Mouse (Mus musculus): ENCODE data around the gene Tph1. TPM values are rescaled to one million over a fixed set of nuclear protein-coding genes. Genes with fewer than 3 reads are reported as not detected.
"Not testable (repeated sequence)": the region's sequence is repeated elsewhere in the genome, so short reads cannot be mapped to it uniquely, and the experiment has no call there.

Gene Tph1
- polyA plus RNA-seq, 1 experiment, result 0.34 TPM

DNA sequence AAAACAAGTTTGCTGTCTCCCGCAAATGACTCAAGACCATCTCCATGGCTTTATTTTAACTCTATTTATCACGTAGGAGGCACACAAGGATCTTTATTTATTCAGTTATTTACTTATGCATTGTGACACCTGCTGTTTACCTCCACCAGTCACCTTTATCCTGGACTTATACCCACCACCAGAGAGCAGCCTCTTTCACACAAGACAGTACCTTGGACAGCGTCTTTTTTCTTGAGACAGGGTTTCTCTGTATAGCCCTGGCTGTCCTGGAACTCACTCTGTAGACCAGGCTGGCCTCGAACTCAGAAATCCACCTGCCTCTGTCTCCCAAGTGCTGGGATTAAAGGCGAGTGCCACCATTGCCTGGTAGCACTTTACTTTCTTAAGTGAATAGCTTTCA, 22.1 kb downstream of the Tph1 start:
- not testable (repeated sequence) for DNase-seq (ENCODE audit: extremely low spot score in 1 of 2, low spot score in 1 of 2)

DNA sequence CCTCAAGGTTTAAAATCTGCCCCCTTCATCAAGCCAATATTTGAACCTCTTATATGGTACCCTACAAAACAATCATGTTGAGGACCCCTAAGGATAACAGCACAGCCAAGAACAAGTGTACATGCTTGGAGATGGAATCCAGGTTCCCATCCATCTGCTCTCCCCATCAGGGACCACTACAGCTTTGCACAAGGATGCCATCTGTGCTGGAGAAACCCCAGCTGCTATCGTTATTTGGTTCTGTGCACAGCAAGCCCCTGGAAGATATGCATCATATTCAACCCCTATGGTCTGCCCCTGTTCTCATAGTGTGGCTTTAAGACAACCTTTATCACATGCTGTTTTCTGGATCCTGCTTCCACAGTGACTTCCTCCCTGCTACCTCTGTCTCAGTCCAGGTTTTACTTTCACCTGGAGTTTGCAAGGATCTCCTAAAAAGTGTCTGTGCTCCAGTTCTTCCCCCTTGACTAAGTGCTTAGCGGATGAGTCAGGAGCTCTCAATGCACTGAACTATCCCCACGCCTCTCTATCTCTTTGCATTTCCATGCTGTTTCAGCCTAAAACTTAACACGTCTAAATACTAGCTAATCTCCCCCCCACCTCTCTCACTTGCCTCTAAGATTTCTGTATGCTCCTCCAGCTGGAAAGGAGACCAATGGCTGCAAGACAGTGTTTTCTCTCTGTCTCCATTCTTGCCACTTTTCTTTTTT, 23.8 kb downstream of the Tph1 start:
- DNase-seq (ENCODE audit: extremely low spot score in 1 of 2, low spot score in 1 of 2), result no peak

DNA sequence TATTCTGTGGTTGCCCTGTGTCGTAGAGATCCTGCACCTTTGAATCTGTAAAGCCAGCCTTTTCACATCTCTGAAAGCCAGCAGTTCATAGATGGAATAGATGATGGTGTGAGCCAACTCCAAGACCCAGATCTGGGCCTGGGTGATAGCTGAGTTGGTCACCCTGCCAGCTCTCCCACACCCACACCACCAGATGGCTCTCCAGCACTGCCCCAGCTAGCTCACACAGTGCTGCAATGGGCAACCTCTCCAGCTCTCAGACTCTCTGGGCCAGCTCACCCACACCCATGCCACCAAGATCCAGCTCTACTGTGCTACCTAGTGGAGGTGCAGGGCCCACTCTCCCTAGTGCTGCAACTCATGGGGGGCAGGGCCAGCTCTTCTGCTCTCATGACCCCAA, 29.2 kb downstream of the Tph1 start:
- DNase-seq (ENCODE audit: extremely low spot score in 1 of 2, low spot score in 1 of 2), result peak in 1 of 2 experiments; percentile 61

DNA sequence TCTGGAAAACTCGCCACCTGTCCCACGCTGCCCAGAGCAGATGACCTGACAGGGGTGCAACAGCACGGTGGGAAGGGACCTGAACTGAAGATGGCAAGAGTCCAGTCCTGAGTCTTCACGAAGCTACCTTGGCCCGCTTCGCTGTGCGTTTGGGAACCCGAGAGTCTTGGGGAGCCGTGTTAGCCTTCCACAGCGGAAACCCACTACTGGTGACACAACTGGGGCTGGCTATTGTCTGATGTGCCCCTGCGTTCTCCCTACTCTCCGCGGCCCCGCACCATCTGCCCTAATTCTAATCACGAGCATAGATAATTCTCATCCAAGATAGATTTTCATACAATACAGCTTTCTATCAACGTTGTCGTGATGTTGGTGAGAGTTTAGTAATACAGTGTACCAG, 32.3 kb downstream of the Tph1 start:
- DNase-seq (ENCODE audit: extremely low spot score in 1 of 2, low spot score in 1 of 2), result no peak

DNA sequence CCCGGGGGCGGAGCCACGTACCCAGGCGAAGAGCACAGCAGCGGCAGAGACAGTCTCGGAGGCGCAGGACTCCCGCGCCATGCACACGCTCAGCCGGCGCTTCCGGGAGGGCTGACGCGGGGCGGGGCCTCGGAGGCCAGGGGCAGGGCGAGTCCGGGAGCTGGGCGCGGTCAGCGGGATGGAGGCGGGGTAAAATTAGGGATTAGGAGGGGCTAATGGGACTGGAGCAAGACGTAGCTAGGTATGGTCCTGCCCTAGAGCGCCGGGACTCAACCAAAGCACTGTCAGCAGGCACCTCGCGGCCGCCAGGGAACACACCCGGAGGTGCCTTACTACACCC, 32.7 kb downstream of the Tph1 start, which contains the start of gene Sergef:
Gene Sergef (minus strand): TSS at position 116 of the 340 bp plus-strand sequence.
- peak; percentile 77 to 91 for DNase-seq (ENCODE audit: extremely low spot score in 1 of 2, low spot score in 1 of 2)

DNA sequence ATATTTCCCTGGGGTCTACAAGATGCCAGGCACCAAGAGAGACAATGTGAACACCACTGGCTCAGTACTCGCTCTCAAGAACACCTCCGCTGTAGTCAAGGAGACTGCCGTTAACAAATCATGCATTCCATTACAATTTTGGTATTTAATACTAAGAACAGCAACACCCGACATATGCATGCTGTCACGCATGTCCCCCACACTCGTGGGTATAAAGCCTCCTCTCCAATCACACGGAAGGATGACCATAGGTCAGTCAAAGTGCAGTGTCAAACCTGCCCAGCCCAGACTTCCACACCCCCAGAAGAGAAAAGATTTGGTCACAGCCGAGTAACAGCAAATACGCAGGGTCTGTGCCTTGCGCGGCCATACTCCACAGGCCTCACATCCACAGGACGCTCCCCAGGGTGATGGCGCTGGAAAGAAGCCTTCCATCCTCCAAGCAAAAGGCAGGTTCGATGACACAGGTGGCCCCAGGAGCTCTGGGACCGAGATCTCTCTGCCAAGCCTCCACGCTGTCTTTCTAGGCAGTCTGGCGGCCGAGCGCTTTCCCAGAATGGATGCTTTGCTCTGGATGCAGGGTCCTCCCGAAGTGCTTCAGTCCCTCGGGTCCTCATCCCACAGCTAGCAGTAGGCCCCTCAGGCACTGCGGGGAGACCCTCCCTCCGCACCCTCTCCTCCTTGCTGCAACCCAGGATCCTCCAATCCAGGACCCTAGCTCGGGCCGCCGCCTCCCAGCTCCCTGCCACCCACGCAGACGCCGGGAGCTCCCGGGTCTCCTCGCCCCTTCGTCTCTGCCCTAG, 33.2 kb downstream of the Tph1 start:
- peak in 1 of 2 experiments; percentile 42 for DNase-seq (ENCODE audit: extremely low spot score in 1 of 2, low spot score in 1 of 2)

DNA sequence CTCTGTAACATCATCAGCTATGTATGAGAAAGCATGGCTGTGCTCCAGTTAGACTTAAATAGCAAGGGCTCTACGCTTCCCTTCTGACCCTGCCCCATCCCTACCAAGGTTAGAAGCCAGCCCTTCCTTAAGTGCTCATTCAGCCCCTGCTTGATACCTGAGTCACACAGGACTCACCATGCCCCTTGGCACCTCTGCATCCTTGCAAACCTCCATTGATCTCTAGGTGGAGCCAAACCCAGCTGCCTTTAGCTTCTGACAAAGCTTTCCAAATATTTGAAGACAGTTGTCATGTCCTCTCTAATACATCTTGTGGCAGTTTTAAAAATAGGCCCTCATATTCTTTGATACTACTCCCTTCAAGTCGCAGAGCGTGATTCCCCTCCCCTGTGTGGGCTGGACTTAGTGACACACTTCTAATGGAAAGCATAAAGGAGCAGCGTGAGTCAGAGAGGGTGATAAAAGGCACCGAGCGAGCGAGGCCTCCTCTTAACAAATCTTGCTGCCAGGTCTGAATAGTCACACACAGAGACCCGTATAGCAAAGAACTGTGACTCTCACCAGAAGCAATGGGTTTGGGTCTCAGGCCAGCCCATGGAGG, 43.9 kb downstream of the Tph1 start:
- peak in 1 of 2 experiments; percentile 61 for DNase-seq (ENCODE audit: extremely low spot score in 1 of 2, low spot score in 1 of 2)

DNA sequence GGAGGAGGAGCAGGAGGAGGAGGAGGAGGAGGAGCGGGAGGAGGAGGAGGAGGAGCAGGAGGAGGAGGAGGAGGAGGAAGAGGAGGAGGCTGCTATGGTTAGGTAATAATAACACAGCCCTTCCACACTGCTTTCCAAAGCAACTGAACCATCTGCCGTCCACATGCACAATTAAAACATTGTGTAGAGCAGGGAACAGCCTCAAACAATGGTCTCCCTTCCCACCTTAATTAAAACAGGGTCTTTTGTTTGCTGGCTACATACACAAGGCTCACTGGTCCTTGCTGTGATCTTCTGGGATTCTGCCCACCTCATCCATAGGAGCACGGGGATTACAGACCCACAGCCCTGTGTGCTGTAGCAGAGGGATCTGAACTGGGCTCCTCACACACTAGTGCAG, 48.4 kb downstream of the Tph1 start:
- DNase-seq (ENCODE audit: extremely low spot score in 1 of 2, low spot score in 1 of 2), result no peak

DNA sequence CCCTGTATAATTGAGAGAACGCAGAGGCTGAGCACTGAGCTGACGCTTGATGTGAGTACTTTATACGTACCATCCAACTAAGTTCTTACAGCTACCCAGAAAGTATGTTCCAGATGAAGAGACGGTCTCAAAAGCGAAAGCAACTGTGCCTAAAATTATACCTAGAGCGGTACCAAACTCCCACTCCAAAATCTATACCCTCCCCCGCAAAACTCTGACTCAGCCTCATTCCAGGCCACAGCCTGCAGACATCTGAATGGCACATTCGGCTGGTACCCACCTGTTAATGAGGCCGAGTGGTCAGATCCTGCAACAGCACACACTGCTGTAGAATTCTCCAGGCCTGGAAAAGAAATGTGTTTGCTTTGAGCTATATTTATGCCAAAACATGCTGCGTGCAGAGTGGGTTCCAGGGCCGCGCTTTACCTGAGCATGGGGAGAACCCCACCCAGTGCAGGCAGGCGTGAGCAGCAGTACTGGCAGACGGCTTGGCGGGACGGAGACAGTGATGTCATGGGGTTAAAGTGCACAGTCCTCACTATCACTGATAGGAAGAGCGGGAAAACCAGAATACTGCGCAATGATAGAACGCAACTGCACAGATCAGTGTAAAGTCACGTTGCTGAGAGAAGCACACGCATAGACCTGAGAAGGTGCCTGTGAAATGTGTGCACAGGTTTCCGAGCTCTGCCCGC, 53.8 kb downstream of the Tph1 start:
- peak; percentile 61 to 79 for DNase-seq (ENCODE audit: extremely low spot score in 1 of 2, low spot score in 1 of 2)

DNA sequence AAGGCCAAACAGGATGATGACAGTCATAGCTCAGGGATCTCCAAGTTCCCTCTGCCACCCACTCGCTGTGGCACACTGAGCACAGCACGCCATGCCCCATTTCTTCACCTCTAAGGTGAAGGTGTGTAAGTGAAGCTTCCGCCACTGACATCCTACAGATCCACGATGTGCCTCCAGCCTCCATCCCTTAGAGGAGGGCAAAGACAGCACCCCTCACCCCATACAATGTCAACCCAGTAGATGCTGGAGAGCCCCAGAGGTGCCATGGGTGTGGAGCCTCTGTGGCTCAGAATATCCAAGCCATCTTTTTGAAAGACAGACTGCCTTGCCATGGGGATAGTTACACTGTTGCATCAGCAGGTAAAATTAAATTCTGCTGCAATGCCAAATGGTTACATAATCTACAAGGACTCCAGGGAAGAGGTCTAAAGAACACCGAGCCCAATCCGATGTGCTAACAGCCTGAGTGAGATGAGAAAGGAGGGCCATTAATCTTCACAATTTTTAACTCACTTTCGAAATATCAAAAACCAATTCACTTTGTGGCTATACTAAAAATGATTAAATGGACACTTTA, 55.8 kb downstream of the Tph1 start:
- no peak for DNase-seq (ENCODE audit: extremely low spot score in 1 of 2, low spot score in 1 of 2)

DNA sequence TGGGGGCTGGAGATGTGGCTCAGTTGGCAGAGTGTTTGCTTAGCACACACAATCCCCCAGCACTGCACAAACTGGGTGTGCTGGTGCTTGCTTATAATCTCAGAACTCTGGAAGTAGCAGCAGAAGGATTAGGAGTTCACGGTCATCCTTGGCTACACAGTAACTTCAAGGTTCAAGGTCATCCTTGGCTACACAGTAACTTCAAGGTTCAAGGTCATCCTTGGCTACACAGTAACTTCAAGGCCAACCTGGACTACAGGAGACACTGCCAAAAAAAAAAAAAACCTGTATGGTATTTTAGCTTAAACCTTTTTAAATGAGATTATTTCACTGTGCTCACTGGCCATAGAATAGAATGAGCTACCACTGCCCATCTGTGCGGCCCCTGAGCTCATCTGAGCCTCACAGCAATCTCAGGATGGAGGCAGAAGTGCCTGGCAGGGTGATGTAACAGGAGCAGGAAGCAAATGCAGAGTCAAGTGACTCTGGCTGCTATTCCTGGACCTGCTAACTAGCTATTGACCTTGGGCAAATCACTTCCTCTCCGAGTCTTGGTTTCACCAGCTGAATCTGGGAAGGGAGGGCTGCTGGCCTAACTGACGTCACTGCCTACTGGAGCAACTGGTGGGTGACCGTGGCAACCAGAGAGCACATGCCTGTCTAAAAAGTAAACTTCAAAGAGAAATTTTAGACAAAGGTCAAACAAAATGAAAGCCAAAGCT, 56.9 kb downstream of the Tph1 start:
- no peak for DNase-seq (ENCODE audit: extremely low spot score in 1 of 2, low spot score in 1 of 2)

DNA sequence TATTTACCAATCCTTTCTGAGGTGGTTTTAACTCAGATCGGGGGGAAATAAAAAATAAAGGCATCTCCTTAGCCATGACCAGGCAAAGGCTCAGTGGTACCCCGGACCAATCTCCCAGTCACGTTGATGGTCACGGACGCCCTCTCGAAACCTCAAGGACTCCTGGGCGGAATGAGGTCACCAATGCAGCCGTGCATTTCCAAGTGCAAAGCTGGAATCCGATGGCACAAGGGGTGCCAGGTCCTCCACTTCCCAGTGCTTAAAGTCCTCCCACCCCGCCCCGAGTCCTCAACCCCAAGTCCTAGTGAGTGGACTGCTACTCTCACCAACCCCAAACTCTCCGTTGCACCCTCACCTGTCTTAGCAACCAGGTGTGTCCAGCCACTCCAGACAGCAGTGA, 58.1 kb downstream of the Tph1 start:
- no peak for DNase-seq (ENCODE audit: extremely low spot score in 1 of 2, low spot score in 1 of 2)

DNA sequence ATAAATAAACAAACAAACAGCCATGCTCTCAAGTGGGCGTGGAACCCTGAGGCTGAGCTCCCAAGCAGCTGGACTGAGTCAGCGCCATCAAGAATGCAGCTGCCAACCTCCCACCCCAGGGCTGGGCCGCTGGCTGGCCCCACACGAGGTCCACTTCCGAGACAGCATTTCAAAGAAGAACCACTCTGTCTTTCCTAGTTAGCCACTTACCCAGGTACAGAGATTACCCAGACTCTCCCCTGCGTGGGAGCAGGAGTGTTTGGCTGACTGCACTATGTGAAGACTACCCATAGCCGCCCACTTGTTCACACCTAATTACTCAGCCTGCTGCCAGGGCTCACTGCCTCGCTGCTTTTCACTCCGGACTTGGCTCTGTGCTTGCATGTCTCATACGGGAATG, 59.2 kb downstream of the Tph1 start:
- no peak for DNase-seq (ENCODE audit: extremely low spot score in 1 of 2, low spot score in 1 of 2)

DNA sequence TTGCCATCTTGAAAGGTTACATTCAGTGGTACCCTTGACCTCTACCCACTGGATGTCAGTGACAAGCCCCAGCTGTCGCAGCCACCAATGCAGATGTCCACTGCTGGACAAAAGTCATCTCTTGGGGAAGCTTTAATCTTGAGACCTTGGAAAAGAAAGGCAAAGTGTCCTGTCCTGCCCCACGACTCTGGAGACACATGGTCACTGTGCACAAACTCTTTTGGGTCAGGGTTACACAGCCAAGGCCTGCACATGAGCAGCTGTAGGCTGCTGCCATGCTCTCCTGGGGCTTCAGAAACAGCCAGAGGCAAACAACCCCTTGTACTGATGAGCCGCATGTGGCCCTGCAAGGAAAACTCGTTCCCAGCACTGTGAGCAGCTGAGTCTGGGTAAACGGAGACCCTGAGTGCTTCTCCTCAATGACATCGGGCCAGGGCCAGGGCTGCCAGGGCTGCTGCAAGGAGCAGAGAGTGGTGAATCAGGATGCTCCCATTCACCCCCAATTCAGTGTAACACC, 59.9 kb downstream of the Tph1 start:
- DNase-seq (ENCODE audit: extremely low spot score in 1 of 2, low spot score in 1 of 2), result no peak

DNA sequence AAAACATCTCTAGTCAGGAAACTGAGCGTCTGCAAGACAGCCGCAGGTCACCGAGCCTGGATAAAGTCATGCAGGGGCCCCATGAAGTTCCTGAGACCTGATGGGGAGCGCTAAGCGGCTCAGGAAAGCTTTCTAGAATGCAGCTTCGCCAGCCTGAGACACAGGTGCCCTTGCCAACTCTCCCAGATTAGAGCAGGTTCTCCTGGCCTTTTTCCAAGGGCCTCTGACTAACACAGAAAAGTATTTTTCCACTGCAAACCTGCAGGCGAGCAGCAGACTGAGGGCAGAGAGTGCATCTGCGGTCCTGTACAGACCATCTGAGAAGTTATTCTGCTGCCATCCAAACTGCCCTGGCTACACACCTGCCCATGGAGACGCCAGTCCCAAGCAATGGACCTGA, 60.4 kb downstream of the Tph1 start:
- peak in 1 of 2 experiments; percentile 70 for DNase-seq (ENCODE audit: extremely low spot score in 1 of 2, low spot score in 1 of 2)

DNA sequence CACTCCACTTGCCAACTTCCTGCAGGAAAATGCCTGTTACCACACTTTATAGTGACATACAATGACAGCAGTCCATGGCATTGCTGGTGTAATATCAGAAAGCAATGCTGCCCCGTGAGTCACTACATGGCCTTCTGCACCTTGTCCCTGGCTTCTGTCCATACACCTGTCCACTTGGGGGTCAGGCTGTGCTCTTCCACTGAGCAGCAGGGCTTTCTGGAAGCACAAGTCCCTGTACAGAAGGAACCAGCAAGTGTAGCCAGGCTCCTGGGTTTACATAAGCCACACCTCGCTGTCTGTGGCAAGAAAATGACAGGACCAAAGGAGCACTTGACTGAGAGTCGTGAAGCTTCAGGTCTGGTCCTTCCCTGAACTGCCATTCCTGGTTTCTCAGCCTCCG, 63.0 kb downstream of the Tph1 start:
- no peak for DNase-seq (ENCODE audit: extremely low spot score in 1 of 2, low spot score in 1 of 2)

DNA sequence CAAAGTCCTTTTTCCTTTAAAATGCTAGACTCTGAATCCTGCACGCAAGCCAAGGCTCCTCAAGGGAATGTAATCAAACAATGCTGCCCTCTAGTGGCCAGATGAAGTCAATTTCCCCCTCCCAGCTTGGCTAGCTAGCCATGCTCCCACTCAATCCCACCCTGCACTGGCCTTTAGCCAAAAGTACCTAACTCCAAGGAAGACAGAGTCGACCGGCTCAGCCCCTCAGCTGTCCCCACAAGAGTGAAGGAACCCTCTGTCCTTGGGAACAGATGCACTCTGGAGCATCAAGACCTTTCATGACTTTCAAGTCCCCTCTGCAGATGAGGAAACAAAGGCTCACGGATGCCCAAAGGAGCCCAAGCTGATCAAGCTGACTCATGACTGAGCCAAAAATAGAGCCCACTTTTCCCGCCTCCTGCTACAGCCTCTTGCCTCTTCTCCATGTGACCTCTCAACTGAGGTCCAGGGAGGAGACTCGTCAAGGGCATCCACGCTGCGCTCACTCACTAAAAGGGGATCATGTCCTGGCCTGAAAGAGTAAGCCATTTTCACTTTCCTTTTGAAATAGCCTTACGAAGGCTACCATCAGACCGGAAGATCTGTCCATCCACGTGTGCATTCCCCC, 64.8 kb downstream of the Tph1 start:
- peak in 1 of 2 experiments; percentile 84 for DNase-seq (ENCODE audit: extremely low spot score in 1 of 2, low spot score in 1 of 2)

DNA sequence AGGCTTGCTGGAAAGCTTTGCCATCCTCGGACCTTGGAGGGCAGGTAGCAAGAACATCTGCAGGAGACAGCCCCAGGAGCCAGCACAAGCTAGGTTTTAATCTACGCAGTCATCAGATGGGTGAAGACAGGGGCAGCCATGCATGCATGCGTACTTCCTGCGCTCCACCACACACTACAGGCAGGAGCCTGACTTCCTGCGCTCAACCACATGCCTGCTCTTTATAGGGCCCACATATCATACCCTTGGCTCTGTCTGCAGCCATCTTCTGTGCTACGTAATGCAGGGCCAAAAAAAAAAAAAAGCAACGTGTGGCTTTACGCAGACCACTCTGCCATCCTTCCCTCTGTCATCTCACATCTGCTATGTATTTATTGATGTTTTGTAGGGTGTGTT, 65.3 kb downstream of the Tph1 start:
- no peak for DNase-seq (ENCODE audit: extremely low spot score in 1 of 2, low spot score in 1 of 2)

DNA sequence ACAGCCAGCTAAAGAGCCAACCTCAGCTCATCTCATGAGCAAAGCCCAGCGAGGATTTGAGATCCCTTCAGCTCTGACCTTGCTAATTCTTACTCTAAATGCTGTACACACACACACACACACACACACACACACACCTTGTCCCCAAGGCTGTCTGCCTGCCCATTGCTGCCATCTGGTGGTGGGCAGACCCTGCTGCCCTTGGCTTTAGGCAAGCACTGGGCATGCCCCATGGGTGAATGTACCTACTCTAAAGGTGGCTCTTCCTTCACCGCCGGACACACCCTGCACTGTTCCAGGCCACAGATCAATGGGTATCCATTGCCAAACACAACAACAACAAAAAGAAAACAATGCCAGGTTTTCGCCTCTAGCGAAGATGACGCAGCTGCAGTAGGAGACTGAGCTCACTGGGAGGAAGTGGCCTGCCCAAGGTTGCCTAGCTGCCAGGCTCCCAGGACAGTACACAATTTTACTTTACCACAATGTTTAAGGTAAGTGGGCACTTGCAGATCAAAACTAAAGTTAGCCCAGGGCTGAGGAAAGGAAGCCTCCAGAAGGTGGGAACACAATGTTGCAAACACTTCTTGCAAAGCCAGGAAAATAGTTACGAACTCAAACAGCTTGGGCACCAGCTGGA, 65.8 kb downstream of the Tph1 start:
- DNase-seq (ENCODE audit: extremely low spot score in 1 of 2, low spot score in 1 of 2), result peak in 1 of 2 experiments; percentile 89

Measured in frontal cortex, adult 2 months (tissue).